Mouse (Mus musculus) liver, embryonic 14.5 days (tissue): ENCODE results near the gene Atxn1.

Source experiments
- CTCF ChIP-seq: IDR thresholded peaks from 2 replicates; pipeline ENCODE4 v1.5.1; 2016; ENCODE audit warnings: antibody characterized with exemption, low read depth, control low read depth
- EP300 ChIP-seq: IDR thresholded peaks from 2 replicates; pipeline ENCODE4 v1.6.1; 2016; ENCODE audit warnings: antibody characterized with exemption, low read depth

DNA sequence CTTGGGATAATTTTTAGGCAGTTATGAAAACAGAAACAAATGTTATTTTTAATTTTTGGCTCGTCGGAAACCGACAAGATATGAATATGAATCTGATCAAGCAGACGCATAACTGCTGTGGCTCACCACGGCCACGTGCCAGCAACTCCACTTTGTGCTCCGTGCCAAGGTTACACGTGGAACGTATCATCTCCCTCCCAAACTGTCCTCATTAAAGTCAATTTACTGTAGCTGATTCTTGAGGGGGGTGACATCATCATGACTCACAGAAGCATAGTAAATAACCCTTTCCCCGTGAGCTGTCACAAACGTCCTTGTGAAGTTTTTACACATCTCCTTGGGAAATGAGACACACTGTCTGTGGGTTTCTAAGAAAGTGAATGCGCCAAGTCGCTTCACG lies 97.5 kb downstream of the Atxn1 start:
- TF ChIP-seq CTCF = no peak
- no peak for TF ChIP-seq EP300
